Mouse (Mus musculus): ENCODE results near the gene Gm20388. TPM values are rescaled to one million over a fixed set of nuclear protein-coding genes. Genes with fewer than 3 reads are reported as not detected.

Gene Gm20388
- polyA plus RNA-seq, 1 experiment from 2014 or later, result not detected

GRCm38 (mm10) chr8:119912643-119913042, 2.0 kb downstream of the Gm20388 start:
- Histone ChIP-seq H3K4me1 (replicated peaks; ENCODE audit: control insufficient read depth, insufficient read depth, low read length) (peaks cover 7% of the 10 kb centered on the region; the same call in 1 of the 2 replicates), H3K36me3 (ENCODE audit: control insufficient read depth, insufficient read depth) (no peaks in the 10 kb centered on the region), H3K4me3 (ENCODE audit: low read depth, low read length) (no peak overlapping the region), H3K9ac (ENCODE audit: low read depth, low read length) (no peak overlapping the region), H3K9me3 (ENCODE audit: control insufficient read depth) (no peaks in the 10 kb centered on the region), H3K27ac (ENCODE audit: low read depth, low read length) (no peak overlapping the region), H3K27me3 (replicated peaks; ENCODE audit: control insufficient read depth, insufficient read depth, low read length) (no peaks in the 10 kb centered on the region), H3K4me2 (replicated peaks; ENCODE audit: low read depth) (peak overlapping the region; percentile 84)
- 28% methylated on average over 6 of the region's 6 CpGs for WGBS
- no peak for ATAC-seq
- no peak for TF ChIP-seq CTCF (IDR thresholded peaks at IDR 0.05; ENCODE audit: low read depth)

GRCm38 (mm10) chr8:119913181-119913580, 2.5 kb downstream of the Gm20388 start:
- Histone ChIP-seq H3K36me3 (ENCODE audit: control insufficient read depth, insufficient read depth) (no peaks in the 10 kb centered on the region), H3K4me2 (replicated peaks; ENCODE audit: low read depth) (peak overlapping the region; percentile 84; the same call in 1 of the 2 replicates), H3K27me3 (replicated peaks; ENCODE audit: control insufficient read depth, insufficient read depth, low read length) (no peaks in the 10 kb centered on the region), H3K9me3 (ENCODE audit: control insufficient read depth) (no peaks in the 10 kb centered on the region), H3K27ac (ENCODE audit: low read depth, low read length) (no peak overlapping the region), H3K9ac (ENCODE audit: low read depth, low read length) (no peak overlapping the region), H3K4me3 (ENCODE audit: low read depth, low read length) (no peak overlapping the region), H3K4me1 (replicated peaks; ENCODE audit: control insufficient read depth, insufficient read depth, low read length) (peaks cover 7% of the 10 kb centered on the region; the same call in 1 of the 2 replicates)
- 42% methylated on average over 3 of the region's 3 CpGs for WGBS
- TF ChIP-seq CTCF (IDR thresholded peaks at IDR 0.05; ENCODE audit: low read depth), result no peak
- ATAC-seq, result no peak

GRCm38 (mm10) chr8:119914161-119914560, 3.5 kb downstream of the Gm20388 start:
- no peak overlapping the region for H3K9ac ChIP-seq (ENCODE audit: low read depth, low read length)
- TF ChIP-seq CTCF (IDR thresholded peaks at IDR 0.05; ENCODE audit: low read depth), result no peak
- H3K4me1 ChIP-seq (replicated peaks; ENCODE audit: control insufficient read depth, insufficient read depth, low read length), result peaks cover 7% of the 10 kb centered on the region; the same call in 1 of the 2 replicates
- no peaks in the 10 kb centered on the region for H3K36me3 ChIP-seq (ENCODE audit: control insufficient read depth, insufficient read depth)
- H3K27ac ChIP-seq (ENCODE audit: low read depth, low read length), result no peak overlapping the region
- H3K4me3 ChIP-seq (ENCODE audit: low read depth, low read length), result no peak overlapping the region
- H3K4me2 ChIP-seq (replicated peaks; ENCODE audit: low read depth), result no peak overlapping the region
- ATAC-seq, result no peak
- WGBS, result 22% methylated on average over 2 of the region's 2 CpGs
- no peaks in the 10 kb centered on the region for H3K27me3 ChIP-seq (replicated peaks; ENCODE audit: control insufficient read depth, insufficient read depth, low read length)
- no peaks in the 10 kb centered on the region for H3K9me3 ChIP-seq (ENCODE audit: control insufficient read depth)

- Histone ChIP-seq H3K27ac (ENCODE audit: low read depth, low read length) (no peak overlapping the region), H3K4me2 (replicated peaks; ENCODE audit: low read depth) (no peak overlapping the region), H3K9me3 (ENCODE audit: control insufficient read depth) (no peaks in the 10 kb centered on the region), H3K4me3 (ENCODE audit: low read depth, low read length) (no peak overlapping the region), H3K9ac (ENCODE audit: low read depth, low read length) (no peak overlapping the region), H3K36me3 (ENCODE audit: control insufficient read depth, insufficient read depth) (no peaks in the 10 kb centered on the region), H3K4me1 (replicated peaks; ENCODE audit: control insufficient read depth, insufficient read depth, low read length) (peaks cover 7% of the 10 kb centered on the region; the same call in 1 of the 2 replicates), H3K27me3 (replicated peaks; ENCODE audit: control insufficient read depth, insufficient read depth, low read length) (no peaks in the 10 kb centered on the region)
- TF ChIP-seq CTCF (IDR thresholded peaks at IDR 0.05; ENCODE audit: low read depth), result no peak
- no peak for ATAC-seq
- WGBS, result 82% methylated on average over 4 of the region's 4 CpGs
Observed at GRCm38 (mm10) chr8:119915298-119915697, 4.7 kb downstream of the Gm20388 start.

- Histone ChIP-seq H3K4me1 (replicated peaks; ENCODE audit: control insufficient read depth, insufficient read depth, low read length) (peaks cover 7% of the 10 kb centered on the region; the same call in 1 of the 2 replicates), H3K27ac (ENCODE audit: low read depth, low read length) (no peak overlapping the region), H3K36me3 (ENCODE audit: control insufficient read depth, insufficient read depth) (no peaks in the 10 kb centered on the region), H3K27me3 (replicated peaks; ENCODE audit: control insufficient read depth, insufficient read depth, low read length) (no peaks in the 10 kb centered on the region), H3K4me3 (ENCODE audit: low read depth, low read length) (no peak overlapping the region), H3K9me3 (ENCODE audit: control insufficient read depth) (no peaks in the 10 kb centered on the region), H3K9ac (ENCODE audit: low read depth, low read length) (no peak overlapping the region), H3K4me2 (replicated peaks; ENCODE audit: low read depth) (0 out of 2 replicates have a peak overlapping the region, but pooled peaks have one; percentile 0)
- 54% methylated on average over 16 of the region's 16 CpGs for WGBS
- TF ChIP-seq CTCF (IDR thresholded peaks at IDR 0.05; ENCODE audit: low read depth), result no peak
- ATAC-seq, result peak; percentile 57; the same call in 1 of the 2 replicates
Observed at GRCm38 (mm10) chr8:119916237-119916892, 5.7 kb downstream of the Gm20388 start.

- H3K9ac ChIP-seq (ENCODE audit: low read depth, low read length), result no peak overlapping the region
- no peak overlapping the region for H3K27ac ChIP-seq (ENCODE audit: low read depth, low read length)
- no peak for TF ChIP-seq CTCF (IDR thresholded peaks at IDR 0.05; ENCODE audit: low read depth)
- no peaks in the 10 kb centered on the region for H3K27me3 ChIP-seq (replicated peaks; ENCODE audit: control insufficient read depth, insufficient read depth, low read length)
- H3K4me3 ChIP-seq (ENCODE audit: low read depth, low read length), result no peak overlapping the region
- ATAC-seq, result no peak
- H3K4me1 ChIP-seq (replicated peaks; ENCODE audit: control insufficient read depth, insufficient read depth, low read length), result peaks cover 6% of the 10 kb centered on the region; the same call in 1 of the 2 replicates
- no peaks in the 10 kb centered on the region for H3K36me3 ChIP-seq (ENCODE audit: control insufficient read depth, insufficient read depth)
- no peak overlapping the region for H3K4me2 ChIP-seq (replicated peaks; ENCODE audit: low read depth)
- 77% methylated on average over 3 of the region's 3 CpGs for WGBS
- H3K9me3 ChIP-seq (ENCODE audit: control insufficient read depth), result no peaks in the 10 kb centered on the region
Observed at GRCm38 (mm10) chr8:119917415-119917814, 6.8 kb downstream of the Gm20388 start.
